Mouse (Mus musculus): Measurements from ENCODE around the gene Ric8a. TPM values are rescaled to one million over a fixed set of nuclear protein-coding genes. Genes with fewer than 3 reads are reported as not detected.

The Ric8a gene
- total and polyA plus RNA-seq, 2 experiments from 2014 or later = 91.8 to 98.8 TPM

DNA sequence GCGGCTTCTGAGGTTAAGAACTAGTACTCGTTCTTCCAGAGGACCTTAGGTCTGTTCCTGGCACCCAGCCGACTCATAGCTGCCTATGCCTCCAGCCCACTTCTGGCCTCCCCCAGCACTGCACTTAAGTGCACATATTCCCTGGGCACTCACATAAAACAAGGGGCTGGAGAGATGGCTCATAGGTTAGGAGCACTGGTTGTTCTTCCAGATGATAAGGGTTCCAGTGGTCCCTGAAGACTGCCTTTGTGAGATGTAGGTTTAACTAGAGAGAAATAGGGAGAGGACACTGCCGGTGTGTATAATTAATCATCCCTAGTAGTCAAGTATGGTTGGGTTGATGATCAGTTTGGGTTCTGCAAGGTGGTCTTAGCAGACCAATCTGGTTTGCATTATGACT, 34.0 kb upstream of the Ric8a start:
- Histone ChIP-seq H3K27me3 (ENCODE audit: insufficient read depth, low read length) (no peaks in the 10 kb centered on the region; the same call in 1 of the 2 replicates), H3K4me3 (ENCODE audit: low read depth, low read length) (no peak overlapping the region), H3K9ac (no peak overlapping the region), H3K4me1 (ENCODE audit: insufficient read depth) (no peaks in the 10 kb centered on the region), H3K4me2 (ENCODE audit: low read depth) (no peak overlapping the region), H3K27ac (ENCODE audit: low read depth, low read length) (no peak overlapping the region), H3K9me3 (ENCODE audit: low read length) (no peaks in the 10 kb centered on the region), H3K36me3 (ENCODE audit: insufficient read depth) (no peaks in the 10 kb centered on the region)
- TF ChIP-seq CTCF (IDR thresholded peaks at IDR 0.05; ENCODE audit: low read depth) = no peak
- ATAC-seq = no peak
- WGBS = 95% methylated on average over 4 of the region's 4 CpGs
- DNase-seq = no peak

DNA sequence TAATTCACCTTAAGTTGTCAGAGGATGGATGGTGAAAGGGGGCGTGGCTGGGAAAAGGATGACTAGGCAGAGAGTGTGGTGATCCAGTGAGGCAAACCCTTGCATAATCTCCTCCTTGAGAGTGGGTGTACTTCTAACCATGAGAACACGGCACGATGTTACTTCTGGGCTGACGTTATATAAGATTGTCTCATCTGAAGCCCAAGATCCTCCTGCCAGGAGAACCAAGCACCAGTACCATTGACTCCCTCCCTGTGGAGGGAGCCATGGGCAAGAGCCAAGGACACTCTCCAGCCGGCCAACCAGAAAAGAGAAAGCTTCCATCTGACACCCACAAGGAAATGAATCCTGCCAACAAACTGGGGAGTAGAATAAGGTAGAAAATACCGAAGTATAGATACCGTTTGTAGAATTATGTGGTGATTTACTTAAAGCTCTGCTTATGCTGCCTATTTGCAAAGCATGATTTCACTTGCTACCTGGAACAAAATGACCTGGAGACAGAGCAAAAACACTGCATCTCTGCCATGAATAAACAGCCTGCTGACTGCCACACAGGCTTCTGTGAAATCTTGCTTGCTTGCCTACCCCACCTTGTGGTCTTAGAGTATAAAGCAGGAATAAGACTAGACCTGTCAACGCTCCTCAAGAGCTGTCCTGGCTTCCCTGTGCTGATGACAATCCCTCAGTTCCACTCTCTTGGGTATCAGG, 28.4 kb upstream of the Ric8a start:
- H3K4me3 ChIP-seq (ENCODE audit: low read depth, low read length) = no peak overlapping the region
- peak; percentile 78 for TF ChIP-seq CTCF (IDR thresholded peaks at IDR 0.05; ENCODE audit: low read depth)
- peak; percentile 76 for DNase-seq
- peak; percentile 87 for ATAC-seq
- H3K9ac ChIP-seq = no peak overlapping the region
- H3K36me3 ChIP-seq (ENCODE audit: insufficient read depth) = no peaks in the 10 kb centered on the region
- no peaks in the 10 kb centered on the region; the same call in 1 of the 2 replicates for H3K27me3 ChIP-seq (ENCODE audit: insufficient read depth, low read length)
- H3K27ac ChIP-seq (ENCODE audit: low read depth, low read length) = no peak overlapping the region
- H3K9me3 ChIP-seq (ENCODE audit: low read length) = no peaks in the 10 kb centered on the region
- H3K4me1 ChIP-seq (ENCODE audit: insufficient read depth) = no peaks in the 10 kb centered on the region
- WGBS = 38% methylated on average over 8 of the region's 8 CpGs
- peak overlapping the region; percentile 13; the same call in 1 of the 2 replicates for H3K4me2 ChIP-seq (ENCODE audit: low read depth)

- H3K27me3 ChIP-seq (ENCODE audit: insufficient read depth, low read length) = no peaks in the 10 kb centered on the region; the same call in 1 of the 2 replicates
- no peaks in the 10 kb centered on the region for H3K9me3 ChIP-seq (ENCODE audit: low read length)
- no peak overlapping the region for H3K9ac ChIP-seq
- DNase-seq (no peak), ATAC-seq (no peak)
- 76% methylated on average over 6 of the region's 6 CpGs for WGBS
- H3K36me3 ChIP-seq (ENCODE audit: insufficient read depth) = no peaks in the 10 kb centered on the region
- no peak overlapping the region for H3K4me2 ChIP-seq (ENCODE audit: low read depth)
- no peaks in the 10 kb centered on the region for H3K4me1 ChIP-seq (ENCODE audit: insufficient read depth)
- H3K27ac ChIP-seq (ENCODE audit: low read depth, low read length) = no peak overlapping the region
- TF ChIP-seq CTCF (IDR thresholded peaks at IDR 0.05; ENCODE audit: low read depth) = no peak
- no peak overlapping the region for H3K4me3 ChIP-seq (ENCODE audit: low read depth, low read length)
Measured at GRCm38 (mm10) chr7:140831447-140831846, 25.3 kb upstream of the Ric8a start.

DNA sequence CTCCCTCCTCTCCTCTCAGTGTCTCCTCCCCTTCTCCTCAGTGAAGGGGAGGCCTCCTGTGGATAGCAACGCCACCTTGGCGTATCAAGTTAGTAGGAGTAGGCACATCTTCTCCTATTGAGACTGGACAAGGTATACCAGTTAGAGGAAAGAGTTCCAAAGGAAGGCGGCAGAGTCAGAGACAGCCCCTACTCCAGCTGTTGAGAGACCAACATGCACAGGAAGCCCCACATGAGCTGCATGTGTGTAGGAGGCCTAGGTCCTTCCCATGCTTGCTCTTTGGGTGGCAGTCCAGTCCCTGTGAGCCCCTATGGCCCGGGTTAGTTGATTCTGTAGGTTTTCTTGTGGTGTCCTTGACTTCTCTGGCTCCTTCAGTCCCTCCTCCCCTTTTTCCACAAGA, 23.4 kb upstream of the Ric8a start:
- no peak for DNase-seq
- no peaks in the 10 kb centered on the region for H3K36me3 ChIP-seq (ENCODE audit: insufficient read depth)
- H3K4me1 ChIP-seq (ENCODE audit: insufficient read depth) = no peaks in the 10 kb centered on the region
- 85% methylated on average over 4 of the region's 4 CpGs for WGBS
- H3K4me3 ChIP-seq (ENCODE audit: low read depth, low read length) = no peak overlapping the region
- no peak overlapping the region for H3K9ac ChIP-seq
- H3K27me3 ChIP-seq (ENCODE audit: insufficient read depth, low read length) = no peaks in the 10 kb centered on the region
- no peak for ATAC-seq
- no peak overlapping the region for H3K27ac ChIP-seq (ENCODE audit: low read depth, low read length)
- H3K4me2 ChIP-seq (ENCODE audit: low read depth) = no peak overlapping the region
- H3K9me3 ChIP-seq (ENCODE audit: low read length) = no peaks in the 10 kb centered on the region
- no peak for TF ChIP-seq CTCF (IDR thresholded peaks at IDR 0.05; ENCODE audit: low read depth)

GRCm38 (mm10) chr7:140834968-140835757, 21.6 kb upstream of the Ric8a start, which contains the start of gene Urah:
Gene Urah, plus strand, starts transcription at chr7:140835018.
- H3K9me3 ChIP-seq (ENCODE audit: low read length) = no peaks in the 10 kb centered on the region
- H3K27ac ChIP-seq (ENCODE audit: low read depth, low read length) = no peak within 1 kb of the TSS
- no peaks in the 10 kb centered on the region; the same call in 1 of the 2 replicates for H3K27me3 ChIP-seq (ENCODE audit: insufficient read depth, low read length)
- 39% methylated on average over 20 of the region's 20 CpGs for WGBS
- no peak for DNase-seq
- no peak for TF ChIP-seq CTCF (IDR thresholded peaks at IDR 0.05; ENCODE audit: low read depth)
- H3K9ac ChIP-seq = no peak within 1 kb of the TSS
- H3K4me2 ChIP-seq (ENCODE audit: low read depth) = no peak within 1 kb of the TSS
- H3K36me3 ChIP-seq (ENCODE audit: insufficient read depth) = no peaks in the 10 kb centered on the region
- H3K4me1 ChIP-seq (ENCODE audit: insufficient read depth) = no peaks in the 10 kb centered on the region
- H3K4me3 ChIP-seq (ENCODE audit: low read depth, low read length) = no peak within 1 kb of the TSS
- ATAC-seq = no peak

DNA sequence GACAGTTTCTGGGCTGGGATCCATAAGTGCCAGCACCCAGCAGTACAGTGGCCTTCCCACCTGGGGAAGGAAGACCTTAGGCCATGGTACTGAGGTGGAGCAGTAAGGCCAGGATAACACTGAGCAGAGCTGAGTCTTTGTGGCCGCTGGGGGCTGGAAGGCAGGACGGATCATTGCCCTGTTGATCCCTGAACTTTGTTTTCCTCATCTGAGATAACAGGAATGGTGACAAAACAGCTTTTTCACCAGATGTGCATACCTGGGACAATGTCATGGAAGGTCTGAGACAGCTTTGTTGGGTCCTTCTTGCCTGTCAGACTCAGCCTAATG, 21.0 kb upstream of the Ric8a start:
- Histone ChIP-seq H3K27ac (ENCODE audit: low read depth, low read length) (no peak overlapping the region), H3K9me3 (ENCODE audit: low read length) (no peaks in the 10 kb centered on the region), H3K4me3 (ENCODE audit: low read depth, low read length) (no peak overlapping the region), H3K27me3 (ENCODE audit: insufficient read depth, low read length) (no peaks in the 10 kb centered on the region; the same call in 1 of the 2 replicates), H3K9ac (no peak overlapping the region), H3K4me1 (ENCODE audit: insufficient read depth) (no peaks in the 10 kb centered on the region), H3K36me3 (ENCODE audit: insufficient read depth) (no peaks in the 10 kb centered on the region), H3K4me2 (ENCODE audit: low read depth) (no peak overlapping the region)
- ATAC-seq (no peak), DNase-seq (no peak)
- WGBS = 75% methylated on average over 2 of the region's 2 CpGs
- no peak for TF ChIP-seq CTCF (IDR thresholded peaks at IDR 0.05; ENCODE audit: low read depth)

All from forebrain, postnatal 0 days (tissue).